Mouse (Mus musculus) liver, embryonic 14.5 days (tissue): ENCODE results near the gene Dennd1c.
A peak's percentile ranks its signal among the peaks of the same experiment; 100 is the strongest.
"Not testable (repeated sequence)": the region's sequence is repeated elsewhere in the genome, so short reads cannot be mapped to it uniquely, and the experiment has no call there.

Experiments used
- CTCF ChIP-seq: IDR thresholded peaks from 2 replicates; pipeline ENCODE4 v1.5.1; 2016; ENCODE audit warnings: antibody characterized with exemption, low read depth, control low read depth
- EP300 ChIP-seq: IDR thresholded peaks from 2 replicates; pipeline ENCODE4 v1.6.1; 2016; ENCODE audit warnings: antibody characterized with exemption, low read depth

DNA sequence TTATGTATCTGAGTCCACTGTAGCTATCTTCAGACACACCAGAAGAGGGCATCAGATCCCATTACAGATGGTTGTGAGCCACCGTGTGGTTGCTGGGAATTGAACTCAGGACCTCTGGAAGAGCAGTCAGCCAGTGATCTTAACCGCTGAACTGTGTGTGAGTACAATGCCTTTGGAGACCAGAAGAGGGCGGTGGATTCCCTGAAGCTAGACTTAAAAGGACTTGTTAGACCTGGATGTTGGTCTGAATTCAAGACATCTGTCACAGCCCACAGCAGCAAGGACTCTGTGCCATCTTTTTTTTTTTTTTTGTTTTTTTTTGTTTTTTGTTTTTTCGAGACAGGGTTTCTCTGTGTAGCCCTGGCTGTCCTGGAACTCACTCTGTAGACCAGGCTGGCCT is 26.6 kb downstream of the Dennd1c start:
- TF ChIP-seq CTCF, result peak; percentile 50
- not testable (repeated sequence) for TF ChIP-seq EP300
